In genomic region chr8:76383583-76384281, GRCm38 (mm10) we compare ENCODE assay signal across 15 mouse cellular contexts.
DNase-seq lines count a peak whose midpoint lies in the region; ATAC-seq and TF ChIP-seq lines count a peak whose summit lies in the region.
"Had no signal": no experiment of that assay in that cellular context is flagged by ENCODE, and none has a peak within 500 bp of the region (broad histone marks: within the 10 kb centered on the region; RNA-seq: fewer than 3 reads in every experiment).

No protein-coding gene starts in this region.

- TF ChIP-seq CTCF in midbrain, postnatal 0 days (IDR thresholded peaks at IDR 0.05) = no peak

- no peaks in the 10 kb centered on the region for H3K9me3 ChIP-seq in hindbrain, embryonic 16.5 days (ENCODE audit: control insufficient read depth, low read length)
- 0 out of 2 replicates have a peak, but pooled peaks cover under 1% of the 10 kb centered on the region for H3K9me3 ChIP-seq in hindbrain, embryonic 10.5 days
- no peaks in the 10 kb centered on the region for H3K9me3 ChIP-seq in midbrain, embryonic 14.5 days (ENCODE audit: control insufficient read depth, low read length)
- no peaks in the 10 kb centered on the region for H3K9me3 ChIP-seq in midbrain, postnatal 0 days (ENCODE audit: low read length)
- H3K9me3 ChIP-seq in forebrain, embryonic 15.5 days = no peaks in the 10 kb centered on the region
- H3K9me3 ChIP-seq: embryonic facial prominence, embryonic 15.5 days; heart, embryonic 12.5 days; lung, embryonic 15.5 days had no signal

- no peaks in the 10 kb centered on the region; the same call in 1 of the 2 replicates for H3K4me1 ChIP-seq in hindbrain, embryonic 16.5 days (ENCODE audit: control insufficient read depth, insufficient read depth, low read depth, low read length)
- H3K4me1 ChIP-seq in hindbrain, embryonic 10.5 days (replicated peaks) = no peaks in the 10 kb centered on the region
- no peaks in the 10 kb centered on the region for H3K4me1 ChIP-seq in midbrain, embryonic 14.5 days (ENCODE audit: control insufficient read depth, insufficient read depth, low read length)
- no peaks in the 10 kb centered on the region for H3K4me1 ChIP-seq in midbrain, postnatal 0 days (ENCODE audit: insufficient read depth, low read length)
- H3K4me1 ChIP-seq in forebrain, embryonic 15.5 days = peaks cover 18% of the 10 kb centered on the region
- H3K4me1 ChIP-seq: embryonic facial prominence, embryonic 15.5 days; heart, embryonic 12.5 days; lung, embryonic 15.5 days had no signal

- H3K27me3 ChIP-seq in hindbrain, embryonic 16.5 days (replicated peaks; ENCODE audit: control insufficient read depth, insufficient read depth, low read length) = no peaks in the 10 kb centered on the region
- no peaks in the 10 kb centered on the region for H3K27me3 ChIP-seq in hindbrain, embryonic 10.5 days (ENCODE audit: insufficient read depth, poor library complexity, severe bottlenecking)
- H3K27me3 ChIP-seq in midbrain, embryonic 14.5 days (ENCODE audit: control insufficient read depth, insufficient read depth, low read length) = no peaks in the 10 kb centered on the region
- no peaks in the 10 kb centered on the region for H3K27me3 ChIP-seq in midbrain, postnatal 0 days (ENCODE audit: insufficient read depth, low read length)
- no peaks in the 10 kb centered on the region for H3K27me3 ChIP-seq in forebrain, embryonic 15.5 days
- H3K27me3 ChIP-seq: embryonic facial prominence, embryonic 15.5 days; heart, embryonic 12.5 days; lung, embryonic 15.5 days had no signal

- H3K4me3 ChIP-seq in hindbrain, embryonic 16.5 days (ENCODE audit: low read length) = no peak overlapping the region
- no peak overlapping the region for H3K4me3 ChIP-seq in hindbrain, embryonic 10.5 days
- H3K4me3 ChIP-seq in midbrain, embryonic 14.5 days (replicated peaks; ENCODE audit: low read depth, low read length) = no peak overlapping the region
- no peak overlapping the region for H3K4me3 ChIP-seq in midbrain, postnatal 0 days (ENCODE audit: low read depth, low read length)
- no peak overlapping the region for H3K4me3 ChIP-seq in forebrain, embryonic 15.5 days
- H3K4me3 ChIP-seq: embryonic facial prominence, embryonic 15.5 days; gastrocnemius, adult 2 months; heart, embryonic 12.5 days; lung, embryonic 15.5 days had no signal

- no peak overlapping the region for H3K4me2 ChIP-seq in hindbrain, embryonic 16.5 days (ENCODE audit: low read length)
- no peak overlapping the region for H3K4me2 ChIP-seq in midbrain, embryonic 14.5 days (ENCODE audit: low read length)
- H3K4me2 ChIP-seq in midbrain, postnatal 0 days (ENCODE audit: low read depth, low read length, poor library complexity, severe bottlenecking) = no peak overlapping the region
- peak overlapping the region; percentile 8 for H3K4me2 ChIP-seq in forebrain, embryonic 15.5 days (replicated peaks)
- H3K4me2 ChIP-seq: embryonic facial prominence, embryonic 15.5 days; heart, embryonic 12.5 days; liver, embryonic 11.5 days; lung, embryonic 15.5 days had no signal

- no peak for DNase-seq in hindbrain, embryonic 10.5 days (ENCODE audit: low spot score)
- peak; percentile 8 for DNase-seq in midbrain, embryonic 14.5 days
- no peak for DNase-seq in midbrain, postnatal 0 days (ENCODE audit: low spot score)
- DNase-seq in heart, adult 8-10 months (ENCODE audit: low spot score) = no peak
- DNase-seq in retina, embryonic 14.5 days (ENCODE audit: low spot score) = no peak
- DNase-seq: cerebellum, adult 9-11 months; gastrocnemius, adult 2 months had no signal

- H3K9ac ChIP-seq in hindbrain, embryonic 16.5 days (ENCODE audit: low read depth, low read length) = no peak overlapping the region
- H3K9ac ChIP-seq in midbrain, embryonic 14.5 days (replicated peaks; ENCODE audit: low read length) = no peak overlapping the region
- no peak overlapping the region for H3K9ac ChIP-seq in midbrain, postnatal 0 days (replicated peaks; ENCODE audit: low read length, poor library complexity, severe bottlenecking)
- H3K9ac ChIP-seq in forebrain, embryonic 15.5 days (replicated peaks) = no peak overlapping the region
- H3K9ac ChIP-seq: embryonic facial prominence, embryonic 15.5 days; heart, embryonic 12.5 days; lung, embryonic 15.5 days had no signal

- WGBS in hindbrain, embryonic 16.5 days = 42% methylated on average over 5 of the region's 5 CpGs
- WGBS in hindbrain, embryonic 10.5 days = 66% methylated on average over 5 of the region's 5 CpGs
- WGBS in midbrain, embryonic 14.5 days = 39% methylated on average over 5 of the region's 5 CpGs
- WGBS in midbrain, postnatal 0 days = 33% methylated on average over 5 of the region's 5 CpGs
- 9% methylated on average over 5 of the region's 5 CpGs for WGBS in forebrain, embryonic 15.5 days

- no peaks in the 10 kb centered on the region for H3K36me3 ChIP-seq in hindbrain, embryonic 16.5 days (ENCODE audit: control insufficient read depth, insufficient read depth, low read length)
- no peaks in the 10 kb centered on the region for H3K36me3 ChIP-seq in hindbrain, embryonic 10.5 days
- no peaks in the 10 kb centered on the region for H3K36me3 ChIP-seq in midbrain, embryonic 14.5 days (ENCODE audit: control insufficient read depth, insufficient read depth, low read length)
- H3K36me3 ChIP-seq in midbrain, postnatal 0 days (ENCODE audit: insufficient read depth, low read length) = no peaks in the 10 kb centered on the region
- no peaks in the 10 kb centered on the region for H3K36me3 ChIP-seq in forebrain, embryonic 15.5 days
- H3K36me3 ChIP-seq: embryonic facial prominence, embryonic 15.5 days; heart, embryonic 12.5 days; lung, embryonic 15.5 days had no signal

- no peak overlapping the region for H3K27ac ChIP-seq in hindbrain, embryonic 16.5 days (ENCODE audit: low read depth, low read length)
- no peak overlapping the region for H3K27ac ChIP-seq in hindbrain, embryonic 10.5 days
- no peak overlapping the region for H3K27ac ChIP-seq in midbrain, embryonic 14.5 days (replicated peaks; ENCODE audit: low read depth, low read length)
- H3K27ac ChIP-seq in midbrain, postnatal 0 days (ENCODE audit: low read depth, low read length) = no peak overlapping the region
- H3K27ac ChIP-seq in forebrain, embryonic 15.5 days (replicated peaks) = peak overlapping the region; percentile 72
- H3K27ac ChIP-seq: embryonic facial prominence, embryonic 15.5 days; gastrocnemius, adult 2 months; lung, embryonic 15.5 days; macrophage; stomach, postnatal 0 days had no signal

- peak; percentile 72 for ATAC-seq in hindbrain, embryonic 16.5 days
- ATAC-seq in midbrain, embryonic 14.5 days (ENCODE audit: low FRiP score, low TSS enrichment) = peak; percentile 38; the same call in 1 of the 2 replicates
- no peak for ATAC-seq in midbrain, postnatal 0 days (ENCODE audit: low FRiP score)
- peak; percentile 92 for ATAC-seq in forebrain, embryonic 15.5 days (replicated peaks)
